Mouse (Mus musculus) intestine, embryonic 14.5 days (tissue): ENCODE data around the gene Dcn. TPM values are rescaled to one million over a fixed set of nuclear protein-coding genes. Genes with fewer than 3 reads are reported as not detected.

Experiments used
- ATAC-seq: fragments of 200-750 bp; cut with Nextera tagmentation; replicated peaks from 2 replicates; pipeline ENCODE4 v1.8.0; 2017; ENCODE audit warnings: low read depth, moderate number of reproducible peaks, moderate TSS enrichment, moderate library complexity; ENCODE audit not compliant: low FRiP score, low TSS enrichment
- DNase-seq: peaks from one replicate; pipeline ENCODE4 v3.0.0-alpha.2; 2018; ENCODE audit warnings: low spot score
- H3K27ac ChIP-seq: fragments of 300-500 bp; sonication (generic); 2 replicates; pipeline ENCODE4 v1.5.1; 2014; ENCODE audit warnings: low read depth, mild to moderate bottlenecking, control low read depth
- H3K27me3 ChIP-seq: fragments of 300-500 bp; sonication (generic); replicated peaks from 2 replicates; pipeline ENCODE4 v1.6.1; 2014; ENCODE audit warnings: low read length, control low read depth; ENCODE audit not compliant: control insufficient read depth, insufficient read depth
- H3K36me3 ChIP-seq: fragments of 300-500 bp; sonication (generic); 2 replicates; pipeline ENCODE4 v1.6.1; 2014; ENCODE audit warnings: low read length, control low read depth; ENCODE audit not compliant: control insufficient read depth, insufficient read depth
- H3K4me1 ChIP-seq: fragments of 300-500 bp; sonication (generic); replicated peaks from 2 replicates; pipeline ENCODE4 v1.6.1; 2014; ENCODE audit warnings: low read length, control low read depth, mixed read lengths; ENCODE audit not compliant: control insufficient read depth, insufficient read depth
- H3K4me2 ChIP-seq: fragments of 300-500 bp; sonication (generic); 2 replicates; pipeline ENCODE4 v1.6.1; 2014; ENCODE audit warnings: low read length
- H3K4me3 ChIP-seq: fragments of 300-500 bp; sonication (generic); 2 replicates; pipeline ENCODE4 v1.5.1; 2014; ENCODE audit warnings: low read depth, low read length, control low read depth, mixed read lengths
- H3K9ac ChIP-seq: fragments of 300-500 bp; sonication (generic); 2 replicates; pipeline ENCODE4 v1.6.1; 2014; ENCODE audit warnings: mild to moderate bottlenecking, low read length
- H3K9me3 ChIP-seq: fragments of 300-500 bp; sonication (generic); 2 replicates; pipeline ENCODE4 v1.6.1; 2016; ENCODE audit warnings: low read length, control low read depth; ENCODE audit not compliant: control insufficient read depth
- WGBS: fragments of 180-500 bp; shearing (Covaris S2); extraction: QIAGEN DNeasy Blood & Tissue Kit; methylation state at CpG from one replicate; pipeline ENCODE4 v1.1.7; 2014; 5-methylcytosine and 5-hydroxymethylcytosine counted together
- polyA plus RNA-seq: library from polyadenylated mRNA; unstranded; fragments of >200 nt; fragmentation: Nextera tagmentation; extraction: Ambion mirVana; gene quantifications from 2 replicates; pipeline ENCODE4 v1.2.1, GENCODE M21; 2014

Dcn gene
- polyA plus RNA-seq, 1 experiment from 2014 or later, result 329 TPM

DNA sequence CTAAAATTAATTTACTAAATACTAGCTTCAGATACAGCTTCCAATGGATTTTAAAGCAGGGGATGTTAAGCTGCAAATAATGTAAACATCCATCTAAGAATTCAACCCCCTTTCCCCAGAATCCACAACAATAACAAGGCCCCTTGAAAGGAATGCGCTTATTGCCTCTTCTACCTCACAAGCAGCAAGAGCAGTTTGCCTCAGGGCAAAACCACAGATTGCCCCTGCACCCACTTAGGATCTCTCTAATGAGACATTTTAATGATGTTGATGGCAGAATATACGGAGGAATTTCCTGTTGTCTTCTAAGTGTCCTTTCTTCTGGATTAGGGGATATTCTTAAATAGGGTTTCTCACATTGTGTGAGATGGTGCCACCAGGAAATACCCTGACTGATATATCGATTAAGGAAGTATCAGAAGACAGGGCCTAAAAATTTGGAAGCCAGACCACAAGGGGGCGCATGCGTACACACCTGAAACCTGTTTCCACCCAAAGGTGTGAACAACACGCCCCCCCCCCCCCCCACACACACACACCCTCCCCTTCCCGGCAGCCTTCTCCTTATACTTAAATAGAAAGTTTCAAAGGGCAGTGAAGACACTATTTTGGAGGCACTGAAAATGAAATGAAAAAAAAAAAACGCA lies 88.2 kb downstream of the Dcn start:
- H3K27me3 ChIP-seq, result no peaks in the 10 kb centered on the region
- H3K36me3 ChIP-seq, result peaks cover 24% of the 10 kb centered on the region
- 0 out of 2 replicates have a peak, but pooled peaks cover 2% of the 10 kb centered on the region for H3K9me3 ChIP-seq
- H3K4me3 ChIP-seq, result peak overlapping the region; percentile 31
- ATAC-seq, result no peak
- H3K27ac ChIP-seq, result peak overlapping the region; percentile 89
- H3K4me1 ChIP-seq, result no peaks in the 10 kb centered on the region
- no peak for DNase-seq
- H3K9ac ChIP-seq, result peak overlapping the region; percentile 62
- WGBS, result 56% methylated on average over 8 of the region's 8 CpGs
- H3K4me2 ChIP-seq, result peak overlapping the region; percentile 40

Other genes starting within 250 kb of the Dcn start
- 248 and 293 TPM in 2 replicates for gene Lum, start 85.5 kb downstream of the Dcn start, polyA plus RNA-seq
- gene Kera, start 127.3 kb downstream of the Dcn start, polyA plus RNA-seq, result 0.46 and 0.53 TPM in 2 replicates
- 0.47 and 0.60 TPM in 2 replicates for gene Epyc, start 164.5 kb downstream of the Dcn start, polyA plus RNA-seq
- not detected in 2 replicates for gene Ccer1, start 213.4 kb downstream of the Dcn start, polyA plus RNA-seq
- gene C030005K15Rik, start 247.1 kb downstream of the Dcn start, polyA plus RNA-seq, result not detected in 2 replicates